Mouse (Mus musculus): Measurements from ENCODE around the gene B4galt3. TPM values are rescaled to one million over a fixed set of nuclear protein-coding genes. Genes with fewer than 3 reads are reported as not detected.

Gene B4galt3
- total and polyA plus RNA-seq, 3 experiments = 21.5 to 44.8 (median 30.8) TPM

DNA sequence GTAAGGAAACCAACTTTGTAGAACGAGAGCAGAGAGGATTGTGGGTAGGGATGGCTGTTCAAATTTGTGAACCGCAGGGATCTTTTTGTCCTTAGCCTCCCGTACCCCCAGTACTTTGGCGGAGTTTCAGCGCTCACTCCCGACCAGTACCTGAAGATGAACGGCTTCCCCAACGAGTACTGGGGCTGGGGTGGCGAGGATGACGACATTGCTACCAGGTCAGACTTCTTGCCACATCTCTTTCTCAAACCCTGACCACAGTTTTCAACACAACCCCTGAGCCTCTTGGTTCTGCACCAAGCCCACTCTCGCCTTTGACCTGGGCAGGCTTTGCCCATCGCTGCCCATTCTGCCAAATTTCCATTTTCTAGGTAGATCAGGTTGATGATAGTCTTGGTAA is 4.0 kb downstream of the B4galt3 start:
- Histone ChIP-seq H3K4me1 (ENCODE audit: insufficient read depth, low read depth, low read length) (peaks cover 87% of the 10 kb centered on the region), H3K36me3 (replicated peaks) (peaks cover 77% of the 10 kb centered on the region), H3K27me3 (ENCODE audit: insufficient read depth, low read length) (no peaks in the 10 kb centered on the region), H3K4me3 (ENCODE audit: low read depth, low read length) (no peak overlapping the region), H3K9me3 (replicated peaks) (no peaks in the 10 kb centered on the region)
- ATAC-seq (ENCODE audit: extremely low read depth, insufficient number of reproducible peaks, low FRiP score, poor library complexity, severe bottlenecking) (no peak), DNase-seq (ENCODE audit: low spot score) (no peak)
- no peak for TF ChIP-seq TAL1 (conservative IDR thresholded peaks at IDR 0.05; ENCODE audit: low read depth, low read length)
- TF ChIP-seq GATA1 (IDR thresholded peaks at IDR 0.05; ENCODE audit: borderline replicate concordance, low read length) = no peak
- no peak for TF ChIP-seq POLR2AphosphoS5 (IDR thresholded peaks at IDR 0.05; ENCODE audit: insufficient replicate concordance, low read depth, low read length)
- TF ChIP-seq GATA2 (IDR thresholded peaks at IDR 0.05; ENCODE audit: borderline replicate concordance, low read depth, low read length) = no peak
- TF ChIP-seq CTCF (IDR thresholded peaks at IDR 0.05; ENCODE audit: low read depth, low read length) = no peak

DNA sequence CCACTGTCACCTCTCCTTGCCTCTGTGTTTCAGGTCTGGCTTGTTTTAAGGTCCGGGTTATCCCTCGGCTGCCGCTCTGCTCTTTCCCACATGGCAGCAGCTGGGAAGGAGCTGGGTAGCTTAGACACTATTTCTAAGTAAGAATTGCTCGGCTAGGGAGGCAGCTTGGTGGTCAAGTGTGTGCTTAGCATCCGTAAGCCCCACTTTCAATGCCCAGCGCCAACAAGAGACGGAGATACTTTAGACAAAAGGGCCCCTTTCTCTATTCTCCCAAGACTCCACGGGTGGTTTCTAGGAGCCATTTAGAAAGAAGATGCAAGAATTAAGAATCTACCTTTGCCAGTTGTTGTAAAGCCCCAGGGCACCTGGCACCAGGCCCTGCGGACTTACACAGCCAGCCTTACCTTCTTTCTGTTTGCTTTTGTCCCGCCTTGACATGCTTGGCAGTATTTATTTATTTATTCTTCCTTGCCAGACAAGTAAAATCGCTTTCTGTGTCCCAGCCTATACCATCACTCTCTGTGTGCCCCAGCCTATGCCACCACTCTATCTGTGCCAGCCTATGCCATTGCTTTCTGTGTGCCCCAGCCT is 5.1 kb downstream of the B4galt3 start:
- Histone ChIP-seq H3K4me1 (ENCODE audit: insufficient read depth, low read depth, low read length) (peaks cover 89% of the 10 kb centered on the region), H3K4me3 (ENCODE audit: low read depth, low read length) (no peak overlapping the region), H3K9me3 (replicated peaks) (no peaks in the 10 kb centered on the region), H3K36me3 (replicated peaks) (peaks cover 83% of the 10 kb centered on the region), H3K27me3 (ENCODE audit: insufficient read depth, low read length) (no peaks in the 10 kb centered on the region)
- no peak for DNase-seq (ENCODE audit: low spot score)
- ATAC-seq (ENCODE audit: extremely low read depth, insufficient number of reproducible peaks, low FRiP score, poor library complexity, severe bottlenecking) = no peak
- TF ChIP-seq CTCF (IDR thresholded peaks at IDR 0.05; ENCODE audit: low read depth, low read length) = no peak
- TF ChIP-seq GATA2 (IDR thresholded peaks at IDR 0.05; ENCODE audit: borderline replicate concordance, low read depth, low read length) = no peak
- TF ChIP-seq POLR2AphosphoS5 (IDR thresholded peaks at IDR 0.05; ENCODE audit: insufficient replicate concordance, low read depth, low read length) = no peak
- TF ChIP-seq TAL1 (conservative IDR thresholded peaks at IDR 0.05; ENCODE audit: low read depth, low read length) = no peak
- TF ChIP-seq GATA1 (IDR thresholded peaks at IDR 0.05; ENCODE audit: borderline replicate concordance, low read length) = no peak

DNA sequence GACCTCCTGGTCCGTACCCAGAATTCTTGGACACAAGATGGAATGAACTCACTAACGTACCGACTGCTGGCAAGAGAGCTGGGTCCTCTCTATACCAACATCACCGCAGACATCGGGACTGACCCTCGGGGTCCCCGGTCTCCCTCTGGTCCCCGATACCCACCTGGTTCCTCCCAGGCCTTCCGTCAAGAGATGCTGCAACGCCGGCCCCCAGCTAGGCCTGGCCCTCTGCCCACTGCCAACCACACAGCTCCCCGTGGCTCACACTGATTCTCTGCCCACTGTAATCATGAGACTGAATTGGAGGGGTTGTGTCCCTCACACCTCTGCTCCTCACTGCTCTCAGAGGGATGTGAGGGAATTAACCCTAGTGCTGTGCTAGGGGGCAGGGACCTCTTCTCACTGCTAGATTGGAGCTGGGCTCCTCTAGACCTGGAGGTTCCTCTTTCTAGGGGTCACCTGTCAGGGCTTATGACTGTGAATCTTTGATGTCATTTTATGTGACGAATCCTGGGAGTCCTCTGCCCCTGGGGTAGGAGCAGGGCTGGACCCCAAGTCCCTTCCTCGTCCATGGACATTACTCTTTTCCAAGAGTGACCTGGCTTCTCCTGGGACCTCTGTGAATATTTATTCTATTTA is 6.1 kb downstream of the B4galt3 start:
- peaks cover 85% of the 10 kb centered on the region for H3K4me1 ChIP-seq (ENCODE audit: insufficient read depth, low read depth, low read length)
- peaks cover 83% of the 10 kb centered on the region for H3K36me3 ChIP-seq (replicated peaks)
- H3K9me3 ChIP-seq (replicated peaks) = no peaks in the 10 kb centered on the region
- DNase-seq (ENCODE audit: low spot score) (peak; percentile 26), ATAC-seq (ENCODE audit: extremely low read depth, insufficient number of reproducible peaks, low FRiP score, poor library complexity, severe bottlenecking) (no peak)
- TF ChIP-seq POLR2AphosphoS5 (IDR thresholded peaks at IDR 0.05; ENCODE audit: insufficient replicate concordance, low read depth, low read length) (no peak), GATA1 (IDR thresholded peaks at IDR 0.05; ENCODE audit: borderline replicate concordance, low read length) (no peak), TAL1 (conservative IDR thresholded peaks at IDR 0.05; ENCODE audit: low read depth, low read length) (no peak)
- no peaks in the 10 kb centered on the region for H3K27me3 ChIP-seq (ENCODE audit: insufficient read depth, low read length)
- H3K4me3 ChIP-seq (ENCODE audit: low read depth, low read length) = peak overlapping the region; percentile 43; the same call in 1 of the 2 replicates

DNA sequence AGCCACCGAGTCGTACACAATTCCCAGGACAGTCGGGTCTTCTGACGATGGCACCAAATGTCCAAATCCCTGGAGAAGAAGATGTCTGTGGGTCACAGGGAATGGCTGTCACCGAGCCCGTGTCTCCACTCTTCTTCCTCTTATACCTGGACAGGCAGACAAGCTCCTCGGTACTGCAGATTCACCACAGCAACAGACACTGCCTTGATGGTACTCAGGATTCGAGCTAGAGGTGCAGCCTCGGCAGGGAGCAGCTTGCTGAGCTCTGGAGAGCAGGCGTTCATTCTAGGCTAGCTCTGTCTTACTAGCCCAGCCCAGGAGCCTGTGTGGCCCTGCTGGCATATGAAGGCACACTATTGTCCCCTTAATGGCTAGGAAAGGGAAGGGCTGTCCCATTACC is 7.6 kb downstream of the B4galt3 start:
- no peak for TF ChIP-seq TAL1 (conservative IDR thresholded peaks at IDR 0.05; ENCODE audit: low read depth, low read length)
- no peaks in the 10 kb centered on the region for H3K9me3 ChIP-seq (replicated peaks)
- no peak for DNase-seq (ENCODE audit: low spot score)
- ATAC-seq (ENCODE audit: extremely low read depth, insufficient number of reproducible peaks, low FRiP score, poor library complexity, severe bottlenecking) = no peak
- H3K4me1 ChIP-seq (ENCODE audit: insufficient read depth, low read depth, low read length) = peaks cover 80% of the 10 kb centered on the region
- H3K27me3 ChIP-seq (ENCODE audit: insufficient read depth, low read length) = no peaks in the 10 kb centered on the region
- peaks cover 79% of the 10 kb centered on the region for H3K36me3 ChIP-seq (replicated peaks)
- no peak overlapping the region for H3K4me3 ChIP-seq (ENCODE audit: low read depth, low read length)

- peaks cover 83% of the 10 kb centered on the region for H3K4me1 ChIP-seq (ENCODE audit: insufficient read depth, low read depth, low read length)
- no peak for TF ChIP-seq GATA1 (IDR thresholded peaks at IDR 0.05; ENCODE audit: borderline replicate concordance, low read length)
- TF ChIP-seq TAL1 (conservative IDR thresholded peaks at IDR 0.05; ENCODE audit: low read depth, low read length) = no peak
- TF ChIP-seq CTCF (IDR thresholded peaks at IDR 0.05; ENCODE audit: low read depth, low read length) = no peak
- no peak for TF ChIP-seq POLR2AphosphoS5 (IDR thresholded peaks at IDR 0.05; ENCODE audit: insufficient replicate concordance, low read depth, low read length)
- no peak for TF ChIP-seq GATA2 (IDR thresholded peaks at IDR 0.05; ENCODE audit: borderline replicate concordance, low read depth, low read length)
- H3K4me3 ChIP-seq (ENCODE audit: low read depth, low read length) = no peak overlapping the region; the same call in 1 of the 2 replicates
- H3K27me3 ChIP-seq (ENCODE audit: insufficient read depth, low read length) = no peaks in the 10 kb centered on the region
- ATAC-seq (ENCODE audit: extremely low read depth, insufficient number of reproducible peaks, low FRiP score, poor library complexity, severe bottlenecking) = no peak
- DNase-seq (ENCODE audit: low spot score) = no peak
- peaks cover 79% of the 10 kb centered on the region for H3K36me3 ChIP-seq (replicated peaks)
- no peaks in the 10 kb centered on the region for H3K9me3 ChIP-seq (replicated peaks)
These were observed 8.3 kb downstream of the B4galt3 start for GRCm38 (mm10) chr1:171278436-171278835.

GRCm38 (mm10) chr1:171279012-171279705 is 9.0 kb downstream of the B4galt3 start:
- no peaks in the 10 kb centered on the region for H3K27me3 ChIP-seq (ENCODE audit: insufficient read depth, low read length)
- peaks cover 81% of the 10 kb centered on the region for H3K4me1 ChIP-seq (ENCODE audit: insufficient read depth, low read depth, low read length)

More at GRCm38 (mm10) chr1:171279012-171279705, 9.0 kb downstream of the B4galt3 start:
- Histone ChIP-seq H3K9me3 (replicated peaks) (no peaks in the 10 kb centered on the region), H3K36me3 (replicated peaks) (peaks cover 79% of the 10 kb centered on the region), H3K4me3 (ENCODE audit: low read depth, low read length) (peak overlapping the region; percentile 76; the same call in 1 of the 2 replicates)
- ATAC-seq (ENCODE audit: extremely low read depth, insufficient number of reproducible peaks, low FRiP score, poor library complexity, severe bottlenecking) (no peak), DNase-seq (ENCODE audit: low spot score) (no peak)
- TF ChIP-seq GATA2 (IDR thresholded peaks at IDR 0.05; ENCODE audit: borderline replicate concordance, low read depth, low read length) = no peak

Measured in G1E (cell line).